Mouse (Mus musculus): ENCODE measurements at regions not wholly inside any gene's neighbourhood (a gene's known extent, or its start where the extent isn't known, plus 50 kb on each side); places are given as distances from the start of the nearest gene placed in this dataset.

DNA sequence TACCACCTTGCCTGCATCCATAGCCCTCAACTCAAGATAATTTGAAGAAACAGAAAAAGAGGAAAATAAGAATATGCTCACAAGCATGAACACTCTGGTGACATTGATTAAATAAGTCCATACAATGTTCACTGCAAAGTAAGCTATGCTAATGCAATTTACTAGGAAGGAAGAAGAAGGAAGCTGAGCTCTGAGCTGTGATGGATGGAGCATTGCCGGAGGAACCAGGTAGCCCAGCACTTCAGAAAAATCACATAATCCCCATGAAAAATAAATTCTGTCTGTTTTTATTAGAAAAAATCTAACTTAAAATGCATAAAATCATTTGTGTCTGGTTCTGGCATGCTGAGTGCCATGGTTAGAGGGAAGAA, 105.4 kb upstream of the Adgrl4 start:
- DNase-seq (ENCODE audit: low spot score) (no peak), ATAC-seq (ENCODE audit: insufficient number of reproducible peaks, low FRiP score, low TSS enrichment, low read depth) (no peak)
- Histone ChIP-seq H3K4me3 (ENCODE audit: low read depth, low read length) (no peak overlapping the region), H3K4me1 (ENCODE audit: control insufficient read depth, insufficient read depth, low read length) (peaks cover 5% of the 10 kb centered on the region; the same call in 1 of the 2 replicates), H3K27ac (replicated peaks; ENCODE audit: low read depth, low read length) (no peak overlapping the region), H3K4me2 (ENCODE audit: low read depth, severe bottlenecking) (no peak overlapping the region), H3K9me3 (ENCODE audit: control insufficient read depth, low read length) (no peaks in the 10 kb centered on the region), H3K36me3 (ENCODE audit: control insufficient read depth, insufficient read depth, low read length) (no peaks in the 10 kb centered on the region), H3K27me3 (ENCODE audit: control insufficient read depth, insufficient read depth, low read length) (no peaks in the 10 kb centered on the region), H3K9ac (ENCODE audit: low read length) (no peak overlapping the region)
- 58% methylated on average over 1 of the region's 1 CpGs for WGBS

DNA sequence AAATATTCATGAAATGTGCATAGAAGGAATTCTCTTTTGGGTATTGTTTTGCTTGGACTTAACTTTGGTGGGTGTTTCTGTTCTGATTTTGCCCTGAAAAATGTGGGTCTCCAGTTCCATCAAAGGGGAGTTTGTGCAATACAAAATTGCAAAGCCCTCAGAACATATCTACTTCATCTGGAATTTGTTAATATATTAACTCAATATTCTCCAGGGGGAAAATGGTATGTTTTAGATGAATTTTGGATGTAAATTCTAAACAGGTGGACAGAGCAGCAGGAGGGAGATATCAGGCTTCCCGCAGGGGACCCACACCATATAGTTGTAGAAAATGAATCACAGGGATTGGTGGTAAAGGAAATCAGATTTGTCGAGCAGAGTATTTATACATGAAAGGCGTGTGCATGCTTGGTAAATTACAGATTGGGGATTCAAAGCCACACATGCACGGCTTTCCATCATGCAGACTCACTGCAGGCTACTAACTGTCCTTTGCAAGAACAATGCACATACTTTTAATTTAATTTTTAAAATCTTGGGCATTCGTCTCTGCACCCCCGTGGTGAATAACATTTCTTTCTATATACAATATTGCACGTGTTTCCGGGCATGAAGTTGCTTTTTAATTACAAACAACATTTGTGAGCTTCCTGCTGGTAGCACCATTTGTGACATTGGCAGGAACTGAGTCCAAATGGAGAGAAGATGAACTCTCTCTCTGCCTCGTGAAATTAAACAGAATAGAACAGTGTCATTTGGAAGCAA, 104.8 kb upstream of the Adgrl4 start:
- no peak for DNase-seq (ENCODE audit: low spot score)
- no peaks in the 10 kb centered on the region for H3K36me3 ChIP-seq (ENCODE audit: control insufficient read depth, insufficient read depth, low read length)
- 63% methylated on average over 9 of the region's 9 CpGs for WGBS
- peaks cover 5% of the 10 kb centered on the region; the same call in 1 of the 2 replicates for H3K4me1 ChIP-seq (ENCODE audit: control insufficient read depth, insufficient read depth, low read length)
- no peak for ATAC-seq (ENCODE audit: insufficient number of reproducible peaks, low FRiP score, low TSS enrichment, low read depth)
- H3K27me3 ChIP-seq (ENCODE audit: control insufficient read depth, insufficient read depth, low read length): no peaks in the 10 kb centered on the region
- no peak overlapping the region for H3K4me2 ChIP-seq (ENCODE audit: low read depth, severe bottlenecking)
- no peak overlapping the region for H3K4me3 ChIP-seq (ENCODE audit: low read depth, low read length)
- no peak overlapping the region for H3K27ac ChIP-seq (replicated peaks; ENCODE audit: low read depth, low read length)
- H3K9me3 ChIP-seq (ENCODE audit: control insufficient read depth, low read length): no peaks in the 10 kb centered on the region
- H3K9ac ChIP-seq (ENCODE audit: low read length): no peak overlapping the region

DNA sequence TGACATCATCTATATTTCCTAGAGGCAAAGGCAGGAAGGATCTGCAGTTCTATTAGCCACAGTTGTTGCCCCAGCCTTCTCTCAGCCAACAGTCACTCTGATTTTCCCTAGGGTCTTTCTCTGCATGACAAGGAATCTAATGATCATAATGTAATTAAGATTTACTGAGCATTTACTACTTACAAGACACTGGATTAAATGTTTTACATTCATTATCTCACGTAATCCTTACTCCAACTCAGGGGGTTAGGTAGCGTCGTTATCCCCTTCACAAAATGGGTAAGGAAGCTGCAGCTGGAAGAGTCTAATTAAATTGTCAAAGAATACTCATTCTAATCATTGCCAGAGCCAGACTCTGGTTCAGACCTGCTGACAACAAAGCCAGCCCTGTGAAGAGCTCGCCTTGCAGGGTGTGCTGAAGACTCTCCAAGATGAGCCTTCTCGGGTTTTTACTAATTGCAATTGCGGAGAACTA, 103.8 kb upstream of the Adgrl4 start:
- H3K4me2 ChIP-seq (ENCODE audit: low read depth, severe bottlenecking): no peak overlapping the region
- H3K9ac ChIP-seq (ENCODE audit: low read length): no peak overlapping the region
- peaks cover 5% of the 10 kb centered on the region; the same call in 1 of the 2 replicates for H3K4me1 ChIP-seq (ENCODE audit: control insufficient read depth, insufficient read depth, low read length)
- H3K27me3 ChIP-seq (ENCODE audit: control insufficient read depth, insufficient read depth, low read length): no peaks in the 10 kb centered on the region
- H3K36me3 ChIP-seq (ENCODE audit: control insufficient read depth, insufficient read depth, low read length): no peaks in the 10 kb centered on the region
- H3K9me3 ChIP-seq (ENCODE audit: control insufficient read depth, low read length): no peaks in the 10 kb centered on the region
- no peak overlapping the region for H3K4me3 ChIP-seq (ENCODE audit: low read depth, low read length)
- 18% methylated on average over 6 of the region's 6 CpGs for WGBS
- no peak for ATAC-seq (ENCODE audit: insufficient number of reproducible peaks, low FRiP score, low TSS enrichment, low read depth)
- H3K27ac ChIP-seq (replicated peaks; ENCODE audit: low read depth, low read length): no peak overlapping the region
- no peak for DNase-seq (ENCODE audit: low spot score)

DNA sequence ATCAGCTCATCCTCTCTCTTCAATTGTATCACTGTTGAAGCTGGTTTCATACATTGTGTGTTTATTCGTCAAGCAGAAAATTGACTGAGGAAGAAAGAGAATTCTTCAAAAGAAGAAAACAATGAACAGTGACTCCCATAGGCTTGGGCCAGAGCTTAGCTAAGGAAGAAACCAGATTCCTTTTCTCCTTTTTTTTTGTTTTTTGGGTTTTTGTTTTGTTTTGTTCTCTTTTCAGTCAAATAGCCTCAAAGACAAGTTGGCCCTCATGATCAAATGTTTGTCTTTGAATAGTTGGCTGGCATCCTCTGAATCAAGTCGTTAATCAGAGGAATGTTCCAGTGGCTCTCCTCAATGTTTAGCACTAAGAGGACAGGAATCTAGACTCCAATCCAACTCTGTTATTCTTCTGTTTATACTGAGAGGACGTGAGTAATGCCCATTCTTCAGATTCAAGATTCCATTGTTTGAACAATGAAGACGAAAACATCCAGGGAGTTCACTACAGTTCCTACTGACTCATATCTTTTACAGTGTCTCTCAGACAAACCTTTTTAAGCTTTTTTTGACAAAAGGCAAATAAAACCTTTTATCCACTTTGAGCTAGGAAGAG, 86.1 kb upstream of the Adgrl4 start:
- no peak overlapping the region for H3K27ac ChIP-seq (replicated peaks; ENCODE audit: low read depth, low read length)
- DNase-seq (ENCODE audit: low spot score): no peak

DNA sequence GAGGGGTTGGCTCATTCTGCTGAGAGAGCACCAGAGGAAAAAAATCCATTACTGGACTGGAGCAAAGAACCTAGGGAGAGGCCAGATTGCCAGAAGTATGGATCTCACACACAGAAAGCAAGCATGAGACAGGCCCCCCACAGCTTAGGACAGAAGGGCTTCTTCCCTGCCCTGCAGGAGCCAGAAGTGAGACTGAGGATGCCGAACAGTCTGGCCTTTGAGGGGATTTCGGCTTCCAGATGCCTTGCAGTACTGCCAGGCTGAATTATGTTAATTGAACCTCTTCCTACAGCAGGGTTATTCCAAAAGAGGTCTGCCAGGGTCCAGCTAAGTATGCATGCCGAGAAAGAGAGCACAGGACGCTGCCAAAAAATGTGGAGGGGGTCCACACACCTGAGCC, 71.4 kb upstream of the Adgrl4 start:
- H3K4me2 ChIP-seq (ENCODE audit: low read depth, severe bottlenecking): no peak overlapping the region
- no peak for ATAC-seq (ENCODE audit: insufficient number of reproducible peaks, low FRiP score, low TSS enrichment, low read depth)
- no peaks in the 10 kb centered on the region for H3K27me3 ChIP-seq (ENCODE audit: control insufficient read depth, insufficient read depth, low read length)
- no peaks in the 10 kb centered on the region for H3K36me3 ChIP-seq (ENCODE audit: control insufficient read depth, insufficient read depth, low read length)
- DNase-seq (ENCODE audit: low spot score): no peak
- no peak overlapping the region for H3K4me3 ChIP-seq (ENCODE audit: low read depth, low read length)
- no peak overlapping the region for H3K9ac ChIP-seq (ENCODE audit: low read length)
- 67% methylated on average over 4 of the region's 4 CpGs for WGBS
- H3K9me3 ChIP-seq (ENCODE audit: control insufficient read depth, low read length): no peaks in the 10 kb centered on the region
- no peak overlapping the region for H3K27ac ChIP-seq (replicated peaks; ENCODE audit: low read depth, low read length)
- no peaks in the 10 kb centered on the region for H3K4me1 ChIP-seq (ENCODE audit: control insufficient read depth, insufficient read depth, low read length)

More for the DNA sequence above, 86.1 kb upstream of the Adgrl4 start:
- 85% methylated on average over 4 of the region's 4 CpGs for WGBS
- ATAC-seq (ENCODE audit: insufficient number of reproducible peaks, low FRiP score, low TSS enrichment, low read depth): no peak
- Histone ChIP-seq H3K4me2 (ENCODE audit: low read depth, severe bottlenecking) (no peak overlapping the region), H3K9ac (ENCODE audit: low read length) (no peak overlapping the region), H3K4me1 (ENCODE audit: control insufficient read depth, insufficient read depth, low read length) (no peaks in the 10 kb centered on the region), H3K4me3 (ENCODE audit: low read depth, low read length) (no peak overlapping the region), H3K27me3 (ENCODE audit: control insufficient read depth, insufficient read depth, low read length) (no peaks in the 10 kb centered on the region), H3K36me3 (ENCODE audit: control insufficient read depth, insufficient read depth, low read length) (no peaks in the 10 kb centered on the region), H3K9me3 (ENCODE audit: control insufficient read depth, low read length) (no peaks in the 10 kb centered on the region)

DNA sequence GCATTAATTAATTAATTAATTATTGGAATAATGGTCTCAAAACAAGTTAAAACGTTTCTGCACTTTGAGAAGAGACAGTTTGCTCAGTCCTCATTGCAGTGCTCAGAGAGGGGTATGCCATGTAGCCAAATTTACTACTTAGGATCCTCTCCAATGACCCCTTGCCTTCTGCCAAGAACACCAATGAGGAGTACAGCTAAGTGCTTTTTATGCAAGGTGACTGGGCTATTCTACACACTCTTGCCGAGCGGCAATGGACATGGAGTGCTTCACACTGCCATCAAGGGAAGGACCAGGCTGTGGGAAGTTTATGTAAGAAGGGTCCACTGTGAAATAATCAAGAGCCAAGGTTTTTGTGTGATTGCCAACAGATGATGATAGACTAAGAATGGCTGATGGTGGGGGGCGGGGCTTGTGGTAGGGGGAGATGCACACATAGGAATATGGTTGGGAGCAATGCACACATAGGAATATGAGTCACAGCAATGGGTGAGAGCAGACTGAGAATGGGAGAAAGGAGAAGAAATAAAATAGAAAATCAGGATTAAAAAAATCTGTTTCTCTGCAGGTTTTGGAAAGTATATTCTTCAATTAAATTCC, 70.9 kb upstream of the Adgrl4 start:
- H3K27me3 ChIP-seq (ENCODE audit: control insufficient read depth, insufficient read depth, low read length): no peaks in the 10 kb centered on the region
- H3K27ac ChIP-seq (replicated peaks; ENCODE audit: low read depth, low read length): no peak overlapping the region
- H3K4me3 ChIP-seq (ENCODE audit: low read depth, low read length): no peak overlapping the region
- WGBS: 87% methylated on average over 4 of the region's 4 CpGs
- H3K9me3 ChIP-seq (ENCODE audit: control insufficient read depth, low read length): no peaks in the 10 kb centered on the region
- DNase-seq (ENCODE audit: low spot score): no peak
- no peak; the same call in 1 of the 2 replicates for ATAC-seq (ENCODE audit: insufficient number of reproducible peaks, low FRiP score, low TSS enrichment, low read depth)
- no peaks in the 10 kb centered on the region for H3K4me1 ChIP-seq (ENCODE audit: control insufficient read depth, insufficient read depth, low read length)
- H3K4me2 ChIP-seq (ENCODE audit: low read depth, severe bottlenecking): no peak overlapping the region
- no peaks in the 10 kb centered on the region for H3K36me3 ChIP-seq (ENCODE audit: control insufficient read depth, insufficient read depth, low read length)
- H3K9ac ChIP-seq (ENCODE audit: low read length): no peak overlapping the region

DNA sequence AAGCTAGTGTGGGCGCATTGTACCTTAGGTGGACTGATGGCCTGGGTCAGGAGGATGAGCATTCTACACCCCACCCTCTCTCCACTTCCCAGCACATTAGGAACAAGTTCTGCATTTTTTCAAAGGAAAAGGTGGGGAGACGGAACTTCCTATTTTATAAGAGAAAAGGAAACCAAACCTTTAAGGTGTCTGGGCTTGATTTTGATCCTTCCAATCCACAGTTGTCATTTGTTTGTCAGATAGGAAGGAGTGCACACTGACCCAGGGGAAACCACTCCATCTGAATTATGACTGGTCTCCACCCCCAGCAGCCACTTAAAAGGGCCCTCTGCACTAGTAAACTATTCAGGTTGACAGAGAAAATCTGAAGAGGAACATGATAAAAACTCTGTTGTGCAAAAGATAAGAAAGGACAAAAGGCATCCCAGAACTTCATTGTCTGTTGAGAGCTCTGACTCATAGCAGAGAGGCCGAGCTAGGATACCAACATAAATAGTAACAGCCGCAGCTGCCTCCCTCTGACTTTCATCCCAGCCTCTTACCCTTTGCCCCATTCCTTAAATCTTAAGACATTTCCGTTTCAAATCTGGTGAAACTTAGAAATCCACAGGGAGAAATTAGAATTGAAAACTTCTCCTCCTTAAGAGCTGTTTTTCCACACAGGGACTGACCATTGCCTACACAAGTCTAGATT, 54.2 kb upstream of the Adgrl4 start:
- Histone ChIP-seq H3K4me2 (ENCODE audit: low read depth, severe bottlenecking) (no peak overlapping the region), H3K4me1 (ENCODE audit: control insufficient read depth, insufficient read depth, low read length) (no peaks in the 10 kb centered on the region), H3K9ac (ENCODE audit: low read length) (no peak overlapping the region), H3K27ac (replicated peaks; ENCODE audit: low read depth, low read length) (no peak overlapping the region), H3K4me3 (ENCODE audit: low read depth, low read length) (no peak overlapping the region), H3K36me3 (ENCODE audit: control insufficient read depth, insufficient read depth, low read length) (no peaks in the 10 kb centered on the region), H3K27me3 (ENCODE audit: control insufficient read depth, insufficient read depth, low read length) (no peaks in the 10 kb centered on the region), H3K9me3 (ENCODE audit: control insufficient read depth, low read length) (no peaks in the 10 kb centered on the region)
- ATAC-seq (ENCODE audit: insufficient number of reproducible peaks, low FRiP score, low TSS enrichment, low read depth): no peak
- WGBS: 77% methylated on average over 5 of the region's 5 CpGs
- DNase-seq (ENCODE audit: low spot score): no peak

DNA sequence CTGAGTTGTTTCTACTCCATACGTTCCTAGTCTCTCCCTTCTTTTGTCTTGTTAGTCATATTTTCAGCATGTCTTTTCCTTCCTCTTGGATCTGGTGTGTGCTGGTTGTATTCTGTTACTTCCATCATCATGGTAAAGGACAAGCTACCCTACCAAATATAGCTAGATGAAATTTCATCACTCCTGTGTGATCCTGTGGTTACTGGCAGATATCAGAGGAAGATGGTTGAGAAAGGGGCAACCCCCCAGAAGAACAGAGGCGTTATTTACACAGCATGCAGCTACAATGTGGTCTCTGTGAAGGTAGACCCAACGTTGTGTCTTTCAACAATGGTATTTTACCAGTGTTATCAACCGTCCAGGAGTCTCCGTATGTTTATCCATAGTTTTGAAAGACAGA, 52.8 kb upstream of the Adgrl4 start:
- Histone ChIP-seq H3K9ac (ENCODE audit: low read length) (no peak overlapping the region), H3K27me3 (ENCODE audit: control insufficient read depth, insufficient read depth, low read length) (no peaks in the 10 kb centered on the region), H3K4me2 (ENCODE audit: low read depth, severe bottlenecking) (no peak overlapping the region), H3K4me1 (ENCODE audit: control insufficient read depth, insufficient read depth, low read length) (no peaks in the 10 kb centered on the region), H3K27ac (replicated peaks; ENCODE audit: low read depth, low read length) (no peak overlapping the region), H3K9me3 (ENCODE audit: control insufficient read depth, low read length) (no peaks in the 10 kb centered on the region), H3K4me3 (ENCODE audit: low read depth, low read length) (no peak overlapping the region), H3K36me3 (ENCODE audit: control insufficient read depth, insufficient read depth, low read length) (no peaks in the 10 kb centered on the region)
- 89% methylated on average over 5 of the region's 5 CpGs for WGBS
- no peak for DNase-seq (ENCODE audit: low spot score)
- ATAC-seq (ENCODE audit: insufficient number of reproducible peaks, low FRiP score, low TSS enrichment, low read depth): no peak
